Mouse (Mus musculus): ENCODE measurements at regions not wholly inside any gene's neighbourhood (a gene's known extent, or its start where the extent isn't known, plus 50 kb on each side); places are given as distances from the start of the nearest gene placed in this dataset.

- no peak for DNase-seq
These were observed 267.9 kb downstream of the Spry2 start for GRCm38 (mm10) chr14:105628673-105629072.

DNA sequence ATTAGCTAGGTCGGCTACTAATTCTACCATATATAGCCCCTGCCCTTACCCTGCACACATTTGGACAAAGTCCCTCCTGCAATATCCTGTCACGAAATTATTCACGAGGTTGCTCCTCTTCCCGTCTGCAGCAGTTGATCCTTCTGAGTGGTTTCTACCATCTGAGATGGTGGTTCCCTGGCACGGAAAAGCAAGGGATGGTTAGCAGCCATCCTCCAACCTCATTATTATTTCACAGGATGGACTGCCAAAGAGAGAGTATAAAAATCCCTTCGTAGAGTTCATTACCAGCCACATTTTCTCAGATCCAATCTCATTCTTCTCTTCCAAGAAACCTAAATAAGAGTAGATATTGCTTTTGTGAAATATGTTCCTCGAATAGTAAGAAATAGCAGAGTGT, 272.2 kb downstream of the Spry2 start:
- DNase-seq = no peak

GRCm38 (mm10) chr14:105622166-105622565, 274.5 kb downstream of the Spry2 start:
- no peak for DNase-seq

DNA sequence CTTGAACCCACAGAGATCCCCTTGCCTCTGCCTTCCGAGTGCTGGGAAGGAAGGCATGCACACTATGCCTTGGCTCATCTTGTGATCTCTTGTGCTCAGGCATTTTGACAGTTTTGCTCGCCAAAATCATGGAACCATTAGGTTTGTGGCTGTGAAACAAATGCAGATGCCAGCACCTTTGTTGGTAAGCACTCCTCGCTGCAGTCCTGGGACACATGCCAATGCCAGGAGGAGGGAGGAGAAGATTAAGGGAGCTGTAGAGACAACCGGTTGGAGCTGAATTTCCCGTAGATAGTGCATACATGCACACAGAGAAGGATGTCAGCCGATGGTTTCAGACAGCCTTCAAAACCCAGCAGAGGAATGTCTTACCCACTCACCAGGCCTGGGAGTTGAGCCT, 275.5 kb downstream of the Spry2 start:
- no peak for DNase-seq

DNA sequence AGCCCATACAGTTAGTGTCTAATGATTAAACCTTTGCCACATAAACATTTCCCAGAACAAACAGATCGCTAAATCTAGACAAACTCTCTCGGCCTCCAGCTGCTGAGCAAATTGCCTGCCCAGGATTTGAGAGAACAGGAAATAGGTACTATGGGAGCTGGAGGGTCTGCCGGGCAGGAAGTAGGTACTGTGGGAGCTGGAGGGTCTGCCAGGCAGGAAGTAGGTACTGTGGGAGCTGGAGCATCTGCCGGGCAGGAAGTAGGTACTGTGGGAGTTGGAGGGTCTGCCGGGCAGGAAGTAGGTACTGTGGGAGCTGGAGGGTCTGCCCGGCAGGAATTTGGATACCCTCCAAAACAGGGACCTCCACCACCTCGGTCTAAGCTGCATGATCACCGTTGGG, 277.2 kb downstream of the Spry2 start:
- DNase-seq = no peak

DNA sequence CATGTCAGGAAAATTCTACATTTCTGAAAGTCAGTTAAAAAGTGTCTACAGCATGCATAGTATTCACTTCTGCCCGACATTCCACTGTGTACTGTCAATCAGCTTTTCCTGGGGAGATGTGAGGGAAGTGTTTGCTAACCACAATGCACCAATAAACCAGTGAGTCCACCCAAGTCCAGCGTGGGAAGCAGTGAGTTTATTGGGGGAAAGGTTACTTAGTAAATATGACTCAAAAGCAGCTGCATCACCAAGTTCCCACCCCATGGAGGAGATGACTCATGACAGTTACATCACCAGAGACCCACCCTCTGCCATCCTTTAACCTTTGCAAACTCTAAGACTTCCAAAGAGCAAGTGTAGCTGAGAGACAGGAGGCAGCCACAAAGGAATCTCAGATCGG, 280.9 kb downstream of the Spry2 start:
- DNase-seq = no peak

DNA sequence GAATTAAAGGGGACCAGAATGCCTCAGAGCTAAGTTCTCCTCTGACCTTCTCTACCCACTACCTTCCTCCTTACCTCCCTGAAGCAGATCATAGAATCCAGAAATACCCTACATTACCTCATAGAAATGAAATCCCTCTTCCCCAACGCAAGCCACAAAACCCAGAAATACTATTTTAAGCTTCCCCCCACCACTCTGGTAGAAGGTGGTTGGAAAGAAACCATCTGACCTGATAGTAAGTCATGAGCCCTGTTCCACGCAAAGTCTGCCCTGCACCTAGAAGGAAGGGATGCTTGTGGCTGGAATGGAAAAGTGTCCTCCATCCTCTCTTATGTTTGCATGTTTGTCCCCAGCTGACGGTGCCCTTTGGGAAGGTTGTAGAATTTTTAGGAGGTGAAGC, 283.8 kb downstream of the Spry2 start:
- no peak for DNase-seq

DNA sequence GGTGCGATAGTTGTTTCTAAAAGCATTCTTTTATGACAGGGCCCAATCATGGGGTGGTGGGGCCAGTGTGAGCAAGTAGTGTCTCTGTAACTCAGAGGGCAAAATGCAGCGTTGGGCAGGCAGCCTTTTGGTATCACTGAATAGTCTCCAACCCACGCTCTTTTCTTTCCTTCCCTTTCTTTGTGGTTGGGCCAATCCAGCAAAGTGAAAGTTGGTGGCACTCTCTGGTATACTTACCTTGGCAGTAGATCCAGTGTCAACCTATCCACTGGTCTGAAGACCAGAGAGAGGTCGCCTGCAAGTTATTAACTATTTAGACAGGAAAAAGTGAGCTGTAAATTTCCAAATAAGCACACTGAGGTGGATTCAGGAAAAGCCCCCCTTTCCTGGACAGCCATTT, 287.8 kb downstream of the Spry2 start:
- no peak for DNase-seq

DNA sequence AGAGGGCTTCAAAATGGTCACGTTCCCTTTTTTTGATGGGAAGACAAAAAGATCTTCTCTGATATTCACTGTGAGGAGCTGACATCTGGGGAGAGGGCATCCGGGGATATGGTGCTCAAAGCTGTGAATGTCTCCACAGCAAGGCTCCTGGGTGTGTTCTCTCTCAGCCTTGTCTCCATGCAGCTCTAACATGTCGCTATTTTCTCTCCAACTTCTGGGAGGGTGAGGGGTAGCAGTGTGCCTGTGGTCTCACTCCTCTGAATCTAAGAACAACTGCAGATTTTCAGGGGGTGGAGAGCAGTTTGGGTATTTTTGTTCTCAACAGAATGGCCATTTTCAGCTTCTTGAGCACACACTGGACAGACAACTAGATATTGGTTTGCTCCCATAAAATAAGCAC, 290.1 kb downstream of the Spry2 start:
- no peak for DNase-seq

DNA sequence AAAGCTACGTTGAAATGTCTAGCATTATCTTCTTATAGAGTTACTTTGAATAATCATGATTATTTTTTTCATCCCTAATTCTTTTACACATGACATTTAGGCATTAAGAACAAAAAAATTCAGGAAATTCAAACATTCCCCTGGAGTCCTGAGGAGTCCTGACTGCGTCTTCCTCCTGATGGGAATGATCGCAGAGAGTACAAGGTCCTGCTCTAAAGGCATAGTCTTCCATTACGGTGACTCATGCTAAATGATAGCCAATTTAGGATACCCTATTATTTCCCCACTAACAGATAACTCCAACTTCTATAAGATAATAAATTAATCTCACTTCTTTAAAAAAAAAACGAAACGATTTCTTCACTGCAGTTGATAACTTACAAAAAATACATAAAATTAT, 292.2 kb downstream of the Spry2 start:
- no peak for DNase-seq

GRCm38 (mm10) chr14:105603047-105603461, 293.6 kb downstream of the Spry2 start:
- DNase-seq = peak; percentile 44

GRCm38 (mm10) chr14:105599550-105600453, 296.8 kb downstream of the Spry2 start:
- no peak for DNase-seq

- no peak for DNase-seq
These were observed 306.9 kb downstream of the Spry2 start for GRCm38 (mm10) chr14:105589751-105590150.

DNA sequence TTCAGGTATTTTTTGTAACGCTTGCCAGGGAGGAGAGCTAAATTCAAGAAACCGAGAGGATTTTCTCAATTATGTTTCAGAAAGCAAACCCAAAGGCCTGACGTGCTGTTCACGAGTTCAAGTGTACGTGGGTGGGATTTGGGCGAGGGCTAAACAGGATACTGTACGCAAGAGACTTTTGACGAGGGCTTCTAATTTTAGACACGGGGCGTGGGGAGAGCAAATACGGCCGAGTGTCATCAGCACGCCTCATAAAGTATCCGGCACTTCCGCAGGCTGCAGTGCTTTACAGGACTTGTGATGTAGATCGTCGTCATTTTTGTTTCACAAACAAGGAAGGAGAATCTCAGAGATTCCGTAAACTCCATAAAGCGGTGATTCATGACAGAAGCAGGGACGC, 307.4 kb downstream of the Spry2 start:
- DNase-seq = no peak

GRCm38 (mm10) chr14:105588391-105589163, 308.0 kb downstream of the Spry2 start:
- DNase-seq = no peak

DNA sequence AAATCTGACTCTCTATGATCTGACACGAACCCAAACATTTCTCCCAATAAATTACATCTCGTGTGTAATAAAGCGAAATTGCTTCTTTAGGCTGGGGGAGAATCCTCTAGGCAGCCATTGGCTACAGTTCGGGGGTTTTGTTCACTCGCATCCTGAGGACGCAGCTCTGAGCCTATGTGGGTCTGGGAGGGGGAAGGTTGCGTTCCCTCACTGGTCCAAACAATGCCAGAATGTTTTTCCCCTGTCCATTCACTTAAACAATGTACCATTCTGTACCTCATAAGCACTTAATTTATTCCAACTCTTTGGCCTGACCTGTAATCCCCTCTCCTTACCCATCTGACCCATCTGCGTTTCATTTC, 308.6 kb downstream of the Spry2 start:
- DNase-seq = no peak

GRCm38 (mm10) chr14:105584632-105585031, 312.0 kb downstream of the Spry2 start:
- DNase-seq = no peak

- no peak for DNase-seq
These were observed 313.1 kb downstream of the Spry2 start for GRCm38 (mm10) chr14:105583497-105583896.

DNA sequence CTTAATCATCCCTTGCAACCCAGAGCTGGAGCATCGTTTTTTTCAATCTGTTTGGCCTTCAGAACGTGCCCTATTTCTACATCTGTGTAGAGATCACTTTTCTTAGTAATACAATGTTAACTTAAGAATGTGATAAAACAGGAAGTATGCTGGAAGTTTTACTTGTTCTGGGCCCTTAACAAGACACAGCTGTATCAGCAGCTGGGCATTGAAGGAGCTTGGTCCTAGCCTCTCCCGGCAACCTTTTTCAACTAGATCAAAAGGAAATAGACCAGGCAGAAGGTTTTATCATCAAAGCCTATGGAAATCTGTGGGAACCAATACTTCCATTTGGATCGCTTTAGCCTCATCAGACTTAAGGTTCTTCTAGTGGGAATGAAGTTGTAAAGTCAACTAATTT, 317.9 kb downstream of the Ndfip2 start:
- DNase-seq = no peak

- no peak for DNase-seq
These were observed 313.9 kb downstream of the Ndfip2 start for GRCm38 (mm10) chr14:105572036-105572891.

DNA sequence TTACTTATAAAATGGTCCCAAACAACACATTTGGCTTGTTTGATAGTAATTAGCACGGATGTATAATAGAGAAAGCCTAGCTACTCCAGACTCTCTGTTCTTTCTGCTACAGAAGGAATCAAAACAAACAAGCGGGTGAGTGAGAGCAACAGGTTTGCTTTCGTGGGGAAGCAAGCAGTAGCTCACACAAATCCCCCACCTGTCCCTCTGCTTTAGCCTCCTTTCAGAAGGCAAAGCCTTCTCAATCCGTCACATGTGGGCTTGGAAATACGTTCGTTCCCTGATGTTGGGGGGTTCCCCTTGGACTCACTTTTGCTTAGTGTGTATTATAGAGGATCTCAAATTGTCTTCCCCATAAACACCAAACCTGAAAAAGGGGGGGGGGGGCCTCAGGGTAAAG, 311.8 kb downstream of the Ndfip2 start:
- DNase-seq = no peak

- DNase-seq = peak; percentile 21
These were observed 307.5 kb downstream of the Ndfip2 start for GRCm38 (mm10) chr14:105565827-105566226.

DNA sequence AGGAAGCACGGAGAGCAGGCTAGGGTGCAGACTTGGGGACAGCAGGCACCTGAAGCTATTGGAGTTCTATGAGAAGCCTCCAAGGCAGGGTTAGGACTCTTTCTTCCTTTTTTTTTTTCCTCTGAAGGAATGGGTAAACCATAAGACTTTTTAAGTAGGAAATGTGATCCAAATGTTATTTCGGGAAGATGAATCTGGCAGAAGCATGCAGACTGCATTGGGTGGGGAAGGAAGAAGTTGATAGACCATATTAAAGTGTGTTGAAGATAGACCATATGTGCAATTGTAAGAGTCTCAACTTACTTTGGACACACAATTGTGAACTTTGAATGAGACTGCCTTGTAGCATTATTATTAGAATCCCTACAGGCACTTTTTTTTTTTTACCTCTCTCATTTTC, 304.5 kb downstream of the Ndfip2 start:
- DNase-seq = no peak
